ENCODE assay signal across 8 mouse cellular contexts in genomic region chrX:166661043-166661718, GRCm38 (mm10).
DNase-seq lines count a peak whose midpoint lies in the region; ATAC-seq and TF ChIP-seq lines count a peak whose summit lies in the region.

No protein-coding gene starts in this region.

- TF ChIP-seq CTCF in forebrain, postnatal 0 days (IDR thresholded peaks at IDR 0.05; ENCODE audit: low read depth), result peak; percentile 59
- TF ChIP-seq CTCF in lung, adult 2 months (IDR thresholded peaks at IDR 0.05; ENCODE audit: insufficient read depth, low read length), result no peak; the same call in 1 of the 2 replicates

- H3K27me3 ChIP-seq in forebrain, postnatal 0 days (ENCODE audit: insufficient read depth, low read length), result no peaks in the 10 kb centered on the region
- peaks cover 32% of the 10 kb centered on the region for H3K27me3 ChIP-seq in neural tube, embryonic 13.5 days

- H3K27ac ChIP-seq in forebrain, postnatal 0 days (ENCODE audit: low read depth, low read length), result peak overlapping the region; percentile 82
- peak overlapping the region; percentile 88 for H3K27ac ChIP-seq in neural tube, embryonic 13.5 days (replicated peaks)

- DNase-seq in CD8-positive naive resting alpha-beta T cell, adult 2 months (ENCODE audit: low read depth in 2 of 2, low spot score in 2 of 2), result peak; percentile 37 to 62
- DNase-seq in brain, embryonic 18.5 days (ENCODE audit: low read depth, low spot score), result peak; percentile 54
- DNase-seq in forebrain, postnatal 0 days, result peak; percentile 56
- DNase-seq in heart, postnatal 4 days, result peak; percentile 16
- peak; percentile 35 to 46 for DNase-seq in layer of hippocampus, adult 18-20 months (ENCODE audit: low spot score in 2 of 2)
- peak; percentile 62 for DNase-seq in lung, adult 2 months
- DNase-seq in thymus, adult 18-20 months, result peak; percentile 48 to 72

- H3K4me2 ChIP-seq in forebrain, postnatal 0 days (ENCODE audit: low read depth), result peak overlapping the region; percentile 34
- peak overlapping the region; percentile 46 for H3K4me2 ChIP-seq in neural tube, embryonic 13.5 days

- H3K36me3 ChIP-seq in forebrain, postnatal 0 days (ENCODE audit: insufficient read depth), result no peaks in the 10 kb centered on the region
- no peaks in the 10 kb centered on the region for H3K36me3 ChIP-seq in neural tube, embryonic 13.5 days

- H3K4me1 ChIP-seq in forebrain, postnatal 0 days (ENCODE audit: insufficient read depth), result no peaks in the 10 kb centered on the region
- H3K4me1 ChIP-seq in lung, adult 2 months (ENCODE audit: control insufficient read depth, insufficient read depth, low read length), result peaks cover 8% of the 10 kb centered on the region; the same call in 1 of the 2 replicates
- peaks cover 14% of the 10 kb centered on the region for H3K4me1 ChIP-seq in neural tube, embryonic 13.5 days (replicated peaks)

- H3K4me3 ChIP-seq in forebrain, postnatal 0 days (ENCODE audit: low read depth, low read length), result peak overlapping the region; percentile 14; the same call in 1 of the 2 replicates
- peak overlapping the region; percentile 48 for H3K4me3 ChIP-seq in lung, adult 2 months (replicated peaks; ENCODE audit: extremely low read depth, low read depth, low read length)
- peak overlapping the region; percentile 17 for H3K4me3 ChIP-seq in neural tube, embryonic 13.5 days

- no peaks in the 10 kb centered on the region for H3K9me3 ChIP-seq in forebrain, postnatal 0 days (ENCODE audit: low read length)
- no peaks in the 10 kb centered on the region for H3K9me3 ChIP-seq in neural tube, embryonic 13.5 days

- ATAC-seq in forebrain, postnatal 0 days, result peak; percentile 85
- ATAC-seq in neural tube, embryonic 13.5 days (ENCODE audit: low read depth), result peak; percentile 88

- TF ChIP-seq POLR2A in lung, adult 2 months (IDR thresholded peaks at IDR 0.05; ENCODE audit: borderline replicate concordance, extremely low read depth, low read depth, low read length), result no peak

- 0 out of 2 replicates have a peak overlapping the region, but pooled peaks have one; percentile 25 for H3K9ac ChIP-seq in forebrain, postnatal 0 days
- H3K9ac ChIP-seq in neural tube, embryonic 13.5 days, result peak overlapping the region; percentile 51

- WGBS in forebrain, postnatal 0 days, result 33% methylated on average over 16 of the region's 16 CpGs
- WGBS in lung, adult 2 months, result 29% methylated on average over 16 of the region's 16 CpGs
- WGBS in neural tube, embryonic 13.5 days, result 20% methylated on average over 16 of the region's 16 CpGs

Comparison
In these comparisons a context has a peak if more than half of its experiments do, and no peak if none do; other contexts are left out.
1. Peak in every context shown above with its lines: DNase-seq, ATAC-seq, H3K4me3 ChIP-seq and H3K27ac ChIP-seq.